Mouse (Mus musculus) CD8-positive naive resting alpha-beta T cell, adult 2 months (primary cell): ENCODE measurements around the gene Ly6g5c.

ENCODE experiments used
- DNase-seq, 2 experiments: peaks; one replicate each; pipeline ENCODE4 v3.0.0; 2022; ENCODE audit warnings: low read depth in 2 of 2, low spot score in 2 of 2

The Ly6g5c gene

GRCm38 (mm10) chr17:35080710-35081109 lies 27.4 kb upstream of the Ly6g5c start:
- no peak for DNase-seq

GRCm38 (mm10) chr17:35082841-35083576 lies 25.1 kb upstream of the Ly6g5c start:
- no peak for DNase-seq

- DNase-seq, result no peak
Observed at GRCm38 (mm10) chr17:35083929-35084497, 24.1 kb upstream of the Ly6g5c start.

- no peak for DNase-seq
Observed at GRCm38 (mm10) chr17:35085208-35085865, 22.7 kb upstream of the Ly6g5c start, which contains the start of gene Ly6g6f. TSS of gene Ly6g6f (minus strand) at chr17:35085610.

- DNase-seq, result peak in 1 of 2 experiments; percentile 21
Observed at GRCm38 (mm10) chr17:35088151-35088550, 19.9 kb upstream of the Ly6g5c start.

- peak; percentile 85 to 92 for DNase-seq
Observed at GRCm38 (mm10) chr17:35088825-35089644, 19.0 kb upstream of the Ly6g5c start, which contains the start of gene Abhd16a. TSS of gene Abhd16a (plus strand) at chr17:35089263.

GRCm38 (mm10) chr17:35090166-35090932 lies 17.7 kb upstream of the Ly6g5c start:
- no peak for DNase-seq

- DNase-seq, result no peak
Observed at GRCm38 (mm10) chr17:35092403-35093198, 15.5 kb upstream of the Ly6g5c start.

- DNase-seq, result no peak
Observed at GRCm38 (mm10) chr17:35094475-35095365, 13.4 kb upstream of the Ly6g5c start.

GRCm38 (mm10) chr17:35096597-35096996 lies 11.5 kb upstream of the Ly6g5c start:
- DNase-seq, result no peak

- no peak for DNase-seq
Observed at GRCm38 (mm10) chr17:35097164-35097655, 10.9 kb upstream of the Ly6g5c start.

GRCm38 (mm10) chr17:35100196-35100765 lies 7.8 kb upstream of the Ly6g5c start:
- no peak for DNase-seq

GRCm38 (mm10) chr17:35101161-35101560 lies 6.9 kb upstream of the Ly6g5c start:
- DNase-seq, result no peak

GRCm38 (mm10) chr17:35102299-35102698 lies 5.8 kb upstream of the Ly6g5c start:
- no peak for DNase-seq

GRCm38 (mm10) chr17:35103221-35103690 lies 4.8 kb upstream of the Ly6g5c start:
- no peak for DNase-seq

- no peak for DNase-seq
Observed at GRCm38 (mm10) chr17:35104079-35104478, 4.0 kb upstream of the Ly6g5c start.

GRCm38 (mm10) chr17:35104754-35105153 lies 3.3 kb upstream of the Ly6g5c start:
- no peak for DNase-seq
